Mouse (Mus musculus) frontal cortex, postnatal 14 days (tissue): Measurements from ENCODE around the gene Myt1l.

Experiments
- DNase-seq, 2 experiments: peaks; one replicate each; pipeline ENCODE4 v3.0.0; 2022; ENCODE audit warnings: low spot score in 2 of 2

Gene Myt1l

GRCm38 (mm10) chr12:29816761-29817160 is 288.6 kb downstream of the Myt1l start:
- no peak for DNase-seq

- peak in 1 of 2 experiments; percentile 59 for DNase-seq
Observed at GRCm38 (mm10) chr12:29822216-29822615, 294.0 kb downstream of the Myt1l start.

GRCm38 (mm10) chr12:29823766-29824417 is 295.7 kb downstream of the Myt1l start:
- no peak for DNase-seq

- DNase-seq, result no peak
Observed at GRCm38 (mm10) chr12:29830571-29830970, 302.4 kb downstream of the Myt1l start.

- no peak for DNase-seq
Observed at GRCm38 (mm10) chr12:29831356-29831755, 303.2 kb downstream of the Myt1l start.

GRCm38 (mm10) chr12:29837301-29837791 is 309.2 kb downstream of the Myt1l start:
- DNase-seq, result no peak

GRCm38 (mm10) chr12:29838421-29838820 is 310.2 kb downstream of the Myt1l start:
- no peak for DNase-seq

- no peak for DNase-seq
Observed at GRCm38 (mm10) chr12:29849936-29850335, 321.8 kb downstream of the Myt1l start.

GRCm38 (mm10) chr12:29854151-29854585 is 326.0 kb downstream of the Myt1l start:
- no peak for DNase-seq

GRCm38 (mm10) chr12:29855007-29855406 is 326.8 kb downstream of the Myt1l start:
- DNase-seq, result peak in 1 of 2 experiments; percentile 70

- no peak for DNase-seq
Observed at GRCm38 (mm10) chr12:29860986-29861385, 332.8 kb downstream of the Myt1l start.

GRCm38 (mm10) chr12:29868295-29868694 is 340.1 kb downstream of the Myt1l start:
- DNase-seq, result no peak

GRCm38 (mm10) chr12:29868781-29869180 is 340.6 kb downstream of the Myt1l start:
- no peak for DNase-seq

GRCm38 (mm10) chr12:29872156-29872815 is 344.1 kb downstream of the Myt1l start:
- DNase-seq, result peak; percentile 88 to 93

- DNase-seq, result no peak
Observed at GRCm38 (mm10) chr12:29873281-29873772, 345.1 kb downstream of the Myt1l start.

GRCm38 (mm10) chr12:29877977-29878376 is 349.8 kb downstream of the Myt1l start:
- no peak for DNase-seq

- DNase-seq, result peak; percentile 76 to 86
Observed at GRCm38 (mm10) chr12:29882871-29883617, 354.9 kb downstream of the Myt1l start.

GRCm38 (mm10) chr12:29884376-29884775 is 356.2 kb downstream of the Myt1l start:
- DNase-seq, result peak; percentile 46 to 62

GRCm38 (mm10) chr12:29894669-29895068 is 366.5 kb downstream of the Myt1l start:
- peak in 1 of 2 experiments; percentile 44 for DNase-seq

- DNase-seq, result no peak
Observed at GRCm38 (mm10) chr12:29897533-29898085, 369.4 kb downstream of the Myt1l start.

- DNase-seq, result no peak
Observed at GRCm38 (mm10) chr12:29904101-29904874, 376.1 kb downstream of the Myt1l start.
